Mouse (Mus musculus) forebrain, embryonic 14.5 days (tissue): ENCODE data around the gene Ksr2. TPM values are rescaled to one million over a fixed set of nuclear protein-coding genes. Genes with fewer than 3 reads are reported as not detected.

Source experiments
- ATAC-seq: fragments of 200-750 bp; cut with Nextera tagmentation; 2 replicates; pipeline ENCODE4 v1.8.0; 2017; ENCODE audit warnings: mild to moderate bottlenecking, moderate library complexity
- DNase-seq: peaks from one replicate; pipeline ENCODE4 v3.0.0-alpha.2; 2015; ENCODE audit warnings: low spot score
- H3K27ac ChIP-seq: fragments of 300-500 bp; sonication (generic); 2 replicates; pipeline ENCODE4 v1.5.1; 2014; ENCODE audit warnings: low read depth, mild to moderate bottlenecking, control low read depth, low read length, moderate library complexity
- H3K27me3 ChIP-seq: fragments of 300-500 bp; sonication (generic); replicated peaks from 2 replicates; pipeline ENCODE4 v1.6.1; 2014; ENCODE audit warnings: low read length, control low read depth, mixed read lengths; ENCODE audit not compliant: control insufficient read depth, insufficient read depth
- H3K36me3 ChIP-seq: fragments of 300-500 bp; sonication (generic); 2 replicates; pipeline ENCODE4 v1.6.1; 2014; ENCODE audit warnings: low read length, control low read depth; ENCODE audit not compliant: control insufficient read depth, insufficient read depth
- H3K4me1 ChIP-seq: fragments of 300-500 bp; sonication (generic); 2 replicates; pipeline ENCODE4 v1.6.1; 2014; ENCODE audit warnings: antibody characterized with exemption, low read length, control low read depth; ENCODE audit not compliant: control insufficient read depth, insufficient read depth
- H3K4me2 ChIP-seq: fragments of 300-500 bp; sonication (generic); 2 replicates; pipeline ENCODE4 v1.6.1; 2014; ENCODE audit warnings: mild to moderate bottlenecking, control low read depth, low read length
- H3K4me3 ChIP-seq: fragments of 300-500 bp; sonication (generic); 2 replicates; pipeline ENCODE4 v1.5.1; 2014; ENCODE audit warnings: low read depth, low read length, control low read depth
- H3K9ac ChIP-seq: fragments of 300-500 bp; sonication (generic); 2 replicates; pipeline ENCODE4 v1.6.1; 2014; ENCODE audit warnings: mild to moderate bottlenecking, low read length, control low read depth, moderate library complexity
- H3K9me3 ChIP-seq: fragments of 300-500 bp; sonication (generic); replicated peaks from 2 replicates; pipeline ENCODE4 v1.6.1; 2016; ENCODE audit warnings: low read length, control low read depth, mixed read lengths; ENCODE audit not compliant: control insufficient read depth
- WGBS: fragments of 180-500 bp; shearing (Covaris S2); extraction: QIAGEN DNeasy Blood & Tissue Kit; methylation state at CpG from one replicate; pipeline ENCODE4 v1.1.7; 2014; 5-methylcytosine and 5-hydroxymethylcytosine counted together
- polyA plus RNA-seq: library from polyadenylated mRNA; unstranded; fragments of >200 nt; fragmentation: Nextera tagmentation; extraction: Ambion mirVana; gene quantifications from 2 replicates; pipeline ENCODE4 v1.2.1, GENCODE M21; 2014

Gene Ksr2
- polyA plus RNA-seq, 1 experiment from 2014 or later, result 1.4 TPM

GRCm38 (mm10) chr5:117546694-117547268, 133.0 kb downstream of the Ksr2 start:
- Histone ChIP-seq H3K4me1 (no peaks in the 10 kb centered on the region), H3K4me3 (no peak overlapping the region), H3K9ac (no peak overlapping the region), H3K36me3 (no peaks in the 10 kb centered on the region), H3K27me3 (no peaks in the 10 kb centered on the region), H3K9me3 (no peaks in the 10 kb centered on the region), H3K27ac (no peak overlapping the region), H3K4me2 (no peak overlapping the region)
- no peak for ATAC-seq
- DNase-seq, result no peak
- WGBS, result 88% methylated on average over 25 of the region's 25 CpGs

- Histone ChIP-seq H3K4me3 (no peak overlapping the region), H3K9ac (no peak overlapping the region), H3K27me3 (no peaks in the 10 kb centered on the region), H3K27ac (no peak overlapping the region), H3K9me3 (no peaks in the 10 kb centered on the region), H3K4me1 (no peaks in the 10 kb centered on the region), H3K36me3 (no peaks in the 10 kb centered on the region), H3K4me2 (no peak overlapping the region)
- ATAC-seq (no peak), DNase-seq (no peak)
- 71% methylated on average over 9 of the region's 9 CpGs for WGBS
These were observed 137.2 kb downstream of the Ksr2 start for GRCm38 (mm10) chr5:117550992-117551391.

- no peak for DNase-seq
These were observed 138.3 kb downstream of the Ksr2 start for GRCm38 (mm10) chr5:117552096-117552495.

GRCm38 (mm10) chr5:117554505-117554904, 140.7 kb downstream of the Ksr2 start:
- 85% methylated on average over 4 of the region's 4 CpGs for WGBS
- Histone ChIP-seq H3K27me3 (no peaks in the 10 kb centered on the region), H3K9me3 (no peaks in the 10 kb centered on the region), H3K4me3 (no peak overlapping the region), H3K9ac (no peak overlapping the region), H3K27ac (no peak overlapping the region), H3K4me2 (no peak overlapping the region), H3K36me3 (no peaks in the 10 kb centered on the region), H3K4me1 (no peaks in the 10 kb centered on the region)
- ATAC-seq, result no peak
- no peak for DNase-seq

More at GRCm38 (mm10) chr5:117552096-117552495, 138.3 kb downstream of the Ksr2 start:
- no peak overlapping the region for H3K4me3 ChIP-seq
- H3K9me3 ChIP-seq, result no peaks in the 10 kb centered on the region
- no peak overlapping the region for H3K27ac ChIP-seq
- H3K27me3 ChIP-seq, result no peaks in the 10 kb centered on the region
- 95% methylated on average over 8 of the region's 8 CpGs for WGBS
- no peak overlapping the region for H3K9ac ChIP-seq
- no peaks in the 10 kb centered on the region for H3K4me1 ChIP-seq
- H3K4me2 ChIP-seq, result no peak overlapping the region
- no peaks in the 10 kb centered on the region for H3K36me3 ChIP-seq
- ATAC-seq, result no peak

GRCm38 (mm10) chr5:117556570-117556969, 142.8 kb downstream of the Ksr2 start:
- ATAC-seq (peak; percentile 63), DNase-seq (peak; percentile 72)
- no peaks in the 10 kb centered on the region for H3K27me3 ChIP-seq
- H3K4me2 ChIP-seq, result no peak overlapping the region
- no peak overlapping the region for H3K9ac ChIP-seq
- 58% methylated on average over 9 of the region's 9 CpGs for WGBS
- H3K4me1 ChIP-seq, result no peaks in the 10 kb centered on the region
- no peaks in the 10 kb centered on the region for H3K9me3 ChIP-seq
- H3K4me3 ChIP-seq, result no peak overlapping the region
- no peaks in the 10 kb centered on the region for H3K36me3 ChIP-seq
- H3K27ac ChIP-seq, result peak overlapping the region; percentile 33; the same call in 1 of the 2 replicates

- H3K36me3 ChIP-seq, result no peaks in the 10 kb centered on the region
- no peaks in the 10 kb centered on the region for H3K4me1 ChIP-seq
- H3K9ac ChIP-seq, result no peak overlapping the region
- ATAC-seq (no peak), DNase-seq (no peak)
- H3K4me2 ChIP-seq, result no peak overlapping the region
- H3K4me3 ChIP-seq, result no peak overlapping the region
- 91% methylated on average over 2 of the region's 2 CpGs for WGBS
- no peaks in the 10 kb centered on the region for H3K27me3 ChIP-seq
- H3K27ac ChIP-seq, result no peak overlapping the region
- H3K9me3 ChIP-seq, result no peaks in the 10 kb centered on the region
These were observed 147.3 kb downstream of the Ksr2 start for GRCm38 (mm10) chr5:117561080-117561479.

- H3K27ac ChIP-seq, result peak overlapping the region; percentile 68; the same call in 1 of the 2 replicates
- no peak overlapping the region for H3K9ac ChIP-seq
- H3K36me3 ChIP-seq, result no peaks in the 10 kb centered on the region
- H3K4me3 ChIP-seq, result no peak overlapping the region
- DNase-seq, result peak; percentile 57
- ATAC-seq, result no peak
- no peaks in the 10 kb centered on the region for H3K27me3 ChIP-seq
- WGBS, result 62% methylated on average over 12 of the region's 12 CpGs
- H3K4me1 ChIP-seq, result no peaks in the 10 kb centered on the region
- no peaks in the 10 kb centered on the region for H3K9me3 ChIP-seq
- no peak overlapping the region for H3K4me2 ChIP-seq
These were observed 152.4 kb downstream of the Ksr2 start for GRCm38 (mm10) chr5:117566051-117566665.

- 75% methylated on average over 6 of the region's 6 CpGs for WGBS
- Histone ChIP-seq H3K9ac (no peak overlapping the region), H3K4me1 (no peaks in the 10 kb centered on the region), H3K36me3 (no peaks in the 10 kb centered on the region), H3K9me3 (no peaks in the 10 kb centered on the region), H3K4me3 (no peak overlapping the region), H3K4me2 (no peak overlapping the region), H3K27me3 (no peaks in the 10 kb centered on the region), H3K27ac (no peak overlapping the region)
- DNase-seq (no peak), ATAC-seq (no peak)
These were observed 155.5 kb downstream of the Ksr2 start for GRCm38 (mm10) chr5:117569190-117569795.

GRCm38 (mm10) chr5:117572428-117572827, 158.6 kb downstream of the Ksr2 start:
- no peaks in the 10 kb centered on the region for H3K36me3 ChIP-seq
- no peaks in the 10 kb centered on the region for H3K27me3 ChIP-seq
- no peak overlapping the region for H3K4me3 ChIP-seq
- H3K9me3 ChIP-seq, result no peaks in the 10 kb centered on the region
- DNase-seq (peak; percentile 59), ATAC-seq (no peak)
- H3K4me2 ChIP-seq, result no peak overlapping the region
- WGBS, result 66% methylated on average over 14 of the region's 14 CpGs
- no peaks in the 10 kb centered on the region for H3K4me1 ChIP-seq
- no peak overlapping the region for H3K27ac ChIP-seq
- no peak overlapping the region for H3K9ac ChIP-seq
